Mouse (Mus musculus) neural tube, postnatal 0 days (tissue): ENCODE results near the gene Zscan25. TPM values are rescaled to one million over a fixed set of nuclear protein-coding genes. Genes with fewer than 3 reads are reported as not detected.

Experiments used
- polyA plus RNA-seq: library from polyadenylated mRNA; unstranded; fragments of >200 nt; fragmentation: Nextera tagmentation; extraction: Ambion mirVana; gene quantifications from 2 replicates; pipeline ENCODE4 v1.2.1, GENCODE M21; 2015

The Zscan25 gene
- polyA plus RNA-seq: 1.1 and 1.7 TPM in 2 replicates

GRCm38 (mm10) chr5:145280371-145281143 is at the start of gene Zscan25:
TSS of gene Zscan25 (plus strand) at chr5:145280500.

DNA sequence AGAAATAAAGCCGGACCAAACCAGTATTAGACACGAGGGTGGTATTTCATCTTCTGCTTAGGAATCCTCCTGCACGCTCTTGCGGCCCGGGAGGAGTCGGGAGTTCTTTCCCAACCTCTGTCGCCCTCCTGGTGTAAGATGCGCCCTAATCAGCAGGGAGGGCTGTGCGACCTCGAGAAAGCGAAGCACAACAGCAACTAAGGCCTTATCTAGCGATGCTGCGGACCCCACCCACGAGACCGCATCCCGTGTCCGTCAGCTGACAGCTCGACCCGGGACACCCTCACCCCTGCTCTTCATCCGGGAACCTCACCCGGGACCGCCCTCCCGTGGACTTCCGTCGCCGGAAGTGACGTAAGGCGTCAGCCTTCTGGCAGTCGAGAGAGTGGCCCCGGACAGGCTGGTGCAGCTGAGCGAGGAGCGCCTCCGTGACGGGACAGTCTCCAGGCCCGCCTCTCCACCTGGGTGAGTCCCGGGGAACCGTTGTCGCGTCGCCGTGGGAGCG is 48.9 kb upstream of the Zscan25 start, which contains the start of gene Zfp655:
TSS of gene Zfp655 (plus strand) at position 349 of the 505 bp plus-strand sequence.

Other genes starting within 250 kb of the Zscan25 start
- not detected in 2 replicates for gene Gm4871, start 247.7 kb upstream of the Zscan25 start, polyA plus RNA-seq
- gene 1700018F24Rik, start 237.5 kb upstream of the Zscan25 start, polyA plus RNA-seq: not detected in 2 replicates
- gene Arpc1a, start 196.7 kb upstream of the Zscan25 start, polyA plus RNA-seq: 212 and 225 TPM in 2 replicates
- gene Kpna7, start 196.5 kb upstream of the Zscan25 start, polyA plus RNA-seq: not detected in 2 replicates
- 129 and 138 TPM in 2 replicates for gene Arpc1b, start 166.3 kb upstream of the Zscan25 start, polyA plus RNA-seq
- gene Pdap1, start 140.3 kb upstream of the Zscan25 start, polyA plus RNA-seq: 114 and 120 TPM in 2 replicates
- gene Bud31, start 140.1 kb upstream of the Zscan25 start, polyA plus RNA-seq: 161 and 164 TPM in 2 replicates
- 13.3 and 15.1 TPM in 2 replicates for gene Ptcd1, start 113.4 kb upstream of the Zscan25 start, polyA plus RNA-seq
- gene Cpsf4, start 113.3 kb upstream of the Zscan25 start, polyA plus RNA-seq: 33.0 and 39.3 TPM in 2 replicates
- 712 and 773 TPM in 2 replicates for gene Atp5j2, start 88.4 kb upstream of the Zscan25 start, polyA plus RNA-seq
- 10.7 and 10.8 TPM in 2 replicates for gene Zkscan14, start 78.6 kb upstream of the Zscan25 start, polyA plus RNA-seq
- 9.7 and 10.1 TPM in 2 replicates for gene Zkscan5, start 75.9 kb upstream of the Zscan25 start, polyA plus RNA-seq
- 22.1 and 22.7 TPM in 2 replicates for gene Zfp655, start 48.8 kb upstream of the Zscan25 start, polyA plus RNA-seq
- gene Cyp3a57, start 64.8 kb downstream of the Zscan25 start, polyA plus RNA-seq: 0.08 TPM in 1 of 2 replicates, not detected in the other
- not detected in 2 replicates for gene Cyp3a16, start 189.2 kb downstream of the Zscan25 start, polyA plus RNA-seq